Mouse (Mus musculus) lung, adult 18-20 months (tissue): Measurements from ENCODE around the gene Masp1.
A peak's percentile ranks its signal among the peaks of the same experiment; 100 is the strongest.

Experiments used
- DNase-seq, 2 experiments: peaks; one replicate each; pipeline ENCODE4 v3.0.0; 2022; ENCODE audit warnings: mixed read lengths in 2 of 2

The Masp1 gene

DNA sequence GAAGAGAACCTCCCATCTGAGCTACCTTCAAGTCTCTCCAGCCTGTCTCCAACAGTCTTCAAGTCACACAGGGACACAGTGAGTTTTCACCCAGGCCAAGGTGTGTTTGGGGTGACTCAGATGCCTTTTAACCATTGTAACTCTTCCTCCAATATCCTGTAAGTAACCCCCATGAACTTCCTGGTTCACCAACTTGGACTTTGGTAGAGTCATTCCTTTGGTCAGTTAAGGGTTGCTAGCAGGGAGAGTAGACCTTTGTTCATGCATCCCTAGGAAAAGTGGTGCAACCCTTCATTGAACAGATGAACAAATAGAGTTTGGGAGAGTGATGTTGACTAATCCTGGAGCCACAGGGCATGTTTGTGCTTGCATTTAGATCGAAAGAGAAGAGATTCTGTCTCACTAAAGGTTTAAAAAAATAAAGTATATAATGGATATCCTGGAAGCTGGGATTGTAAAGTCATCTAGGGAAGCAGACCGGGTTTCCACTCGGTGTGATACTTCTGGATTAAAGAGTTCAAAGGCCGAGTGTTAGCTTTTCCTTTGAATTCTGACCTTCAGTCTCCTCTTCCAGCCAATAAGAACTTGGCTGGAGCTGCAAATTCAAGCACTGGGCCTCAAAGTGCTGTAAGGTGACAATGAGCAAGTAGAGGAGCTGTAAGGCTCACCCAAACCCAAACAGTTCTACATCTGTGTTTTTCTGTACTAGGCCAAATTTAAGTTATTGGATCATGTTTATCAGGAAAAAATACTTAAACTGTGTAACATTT is 9.3 kb downstream of the Masp1 start:
- DNase-seq: no peak

DNA sequence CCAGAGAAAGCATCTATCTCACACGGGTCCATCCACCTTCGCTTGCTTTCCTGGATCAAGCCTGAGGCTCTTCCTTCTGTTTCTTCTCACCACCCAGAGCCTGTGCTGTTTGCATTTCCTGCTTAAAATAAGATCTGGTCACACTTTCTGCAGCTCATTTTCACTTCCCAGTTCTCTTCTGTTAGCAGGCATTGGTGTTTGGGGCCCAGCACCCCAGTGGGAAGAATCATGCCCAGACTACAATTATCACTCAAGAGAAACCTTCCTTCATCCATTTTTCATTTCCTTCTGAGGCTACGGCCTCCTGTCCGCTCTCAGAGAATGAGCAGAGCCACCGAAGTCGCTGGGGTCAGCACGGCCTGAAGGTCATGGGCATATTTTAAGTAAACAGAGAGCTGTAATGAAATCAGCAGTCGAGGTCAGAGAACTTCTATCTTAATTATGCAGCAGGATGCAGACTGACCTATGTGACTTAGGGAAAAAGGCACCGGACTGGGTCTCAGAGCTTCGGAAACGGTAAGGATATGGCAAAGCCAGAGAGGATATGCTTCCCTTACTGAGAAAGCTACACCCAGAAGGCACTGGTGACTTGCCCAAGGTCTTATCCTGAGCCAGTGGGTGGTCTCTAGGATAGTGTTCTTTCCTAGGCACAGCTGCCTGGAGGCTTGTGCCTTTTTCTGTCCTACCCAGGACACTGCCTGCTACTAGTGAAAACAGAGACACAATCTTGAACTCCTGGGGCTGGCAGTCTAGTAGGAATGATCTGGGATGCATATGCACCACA is 14.5 kb downstream of the Masp1 start:
- no peak for DNase-seq

DNA sequence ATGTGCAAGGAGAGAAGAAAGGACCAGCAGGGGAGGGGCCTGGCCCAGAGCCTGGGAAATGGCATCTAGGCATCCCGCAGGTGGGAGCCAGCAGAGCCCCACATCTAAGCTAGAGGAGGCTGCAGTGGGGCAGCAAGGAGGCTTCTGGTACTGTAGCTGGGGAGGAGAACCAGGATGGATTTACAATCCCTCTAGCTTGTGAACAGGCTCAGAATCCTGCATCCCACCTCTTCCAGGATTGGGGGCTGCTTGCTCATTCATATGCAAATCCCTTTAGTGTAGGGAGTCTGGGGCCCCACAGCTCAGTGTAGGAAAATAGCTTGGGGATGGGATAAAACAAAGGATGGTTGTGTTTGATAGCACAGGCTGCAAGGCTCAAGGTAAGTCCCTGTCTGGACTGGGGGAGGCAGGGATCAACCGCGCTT is 16.3 kb downstream of the Masp1 start:
- DNase-seq: no peak

DNA sequence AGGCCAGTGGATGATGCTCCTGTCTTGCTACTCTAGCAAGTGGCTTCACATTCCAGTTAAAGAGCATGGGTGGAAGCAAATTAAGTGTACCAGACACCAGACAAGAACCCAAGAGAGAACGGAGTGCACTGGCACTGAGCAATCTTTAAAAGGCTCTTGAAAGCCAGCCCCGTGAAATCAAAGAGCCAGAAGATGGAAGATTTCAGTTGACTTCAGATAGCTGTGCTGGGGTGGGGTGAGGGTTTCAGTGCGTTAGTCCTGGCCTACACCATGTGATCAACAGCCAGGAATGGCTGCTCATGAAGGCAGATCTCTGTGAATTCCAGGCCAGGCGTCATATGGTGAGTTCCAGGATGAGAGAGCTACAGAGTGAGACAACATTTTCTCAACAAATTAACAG is 17.3 kb downstream of the Masp1 start:
- DNase-seq: no peak

DNA sequence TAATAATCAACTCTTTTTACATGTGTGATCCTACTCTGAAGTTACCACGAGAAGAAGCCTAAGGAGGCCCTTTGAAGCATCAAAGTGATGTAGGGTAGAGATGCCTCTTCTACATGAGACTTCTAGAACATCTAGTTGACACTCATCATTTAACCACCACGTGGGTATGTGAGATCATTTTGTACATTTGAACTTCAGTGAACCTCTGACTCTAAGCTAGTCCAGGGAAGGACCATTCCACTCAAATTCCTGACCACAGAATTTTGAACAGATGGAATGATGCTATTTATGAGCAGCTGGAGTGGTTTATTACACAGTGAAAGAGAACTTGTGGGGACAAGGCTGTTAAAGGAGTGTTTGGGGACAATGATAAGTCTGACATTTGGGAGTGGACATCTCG is 18.1 kb downstream of the Masp1 start:
- DNase-seq: no peak

DNA sequence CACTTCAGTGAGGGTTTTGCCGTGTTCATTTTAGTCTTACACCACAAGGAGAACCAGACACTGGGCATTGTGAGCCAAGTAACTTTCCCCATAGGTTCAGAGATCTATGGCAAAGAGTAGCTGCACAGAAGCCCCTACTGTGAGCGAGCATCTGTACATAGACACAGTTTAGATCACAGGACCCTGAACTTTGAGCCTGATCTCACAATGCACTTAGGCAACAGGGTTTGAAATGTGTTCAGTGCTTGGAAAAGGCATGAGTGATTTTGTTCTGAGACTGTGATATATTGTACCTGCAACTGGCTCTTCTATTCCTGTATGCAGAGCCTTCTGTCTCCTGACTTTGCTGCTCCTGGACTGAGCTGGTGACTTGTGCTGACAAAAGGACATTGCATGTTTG is 19.3 kb downstream of the Masp1 start:
- no peak for DNase-seq

DNA sequence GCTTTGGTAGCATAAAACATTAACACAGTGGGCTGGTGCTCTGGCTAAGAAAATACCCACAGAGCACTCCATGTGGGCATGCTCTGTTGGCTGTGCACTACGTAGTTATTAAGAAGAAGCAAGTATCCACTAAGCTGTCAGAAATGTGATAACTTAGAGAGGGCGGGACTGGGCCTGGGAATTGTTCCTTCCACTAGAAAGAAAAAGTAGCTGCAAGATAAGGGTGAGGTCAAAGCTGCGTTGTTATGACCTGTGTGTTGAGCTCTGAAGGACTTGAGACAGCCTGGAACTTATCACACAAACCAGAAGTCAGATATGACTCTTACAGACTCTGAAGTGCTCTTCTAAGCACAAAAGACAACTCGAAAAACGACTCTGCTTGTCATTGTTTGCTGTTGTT is 20.1 kb downstream of the Masp1 start:
- DNase-seq: no peak

DNA sequence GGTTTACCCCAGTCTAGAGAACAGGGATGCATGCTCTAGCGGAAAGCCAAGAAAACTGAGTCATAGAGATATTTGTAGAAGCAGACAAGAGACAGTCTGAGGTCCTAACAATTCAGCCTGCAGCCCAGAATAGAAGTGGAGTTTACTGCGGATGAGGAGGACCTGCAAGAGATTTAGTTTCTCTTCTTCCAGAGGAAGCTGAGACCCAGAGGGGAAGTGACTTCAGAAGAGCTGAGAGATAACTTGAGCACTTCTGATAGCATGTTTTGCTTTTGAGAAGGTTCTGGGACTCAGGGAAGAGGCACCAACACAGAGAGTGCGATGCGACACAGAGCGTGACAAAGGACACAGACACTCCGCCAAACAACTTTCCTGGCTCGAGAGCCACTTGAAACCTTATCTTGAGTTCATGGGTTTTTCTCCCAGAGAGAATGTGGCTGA is 21.9 kb downstream of the Masp1 start:
- DNase-seq: peak; percentile 9 to 17

DNA sequence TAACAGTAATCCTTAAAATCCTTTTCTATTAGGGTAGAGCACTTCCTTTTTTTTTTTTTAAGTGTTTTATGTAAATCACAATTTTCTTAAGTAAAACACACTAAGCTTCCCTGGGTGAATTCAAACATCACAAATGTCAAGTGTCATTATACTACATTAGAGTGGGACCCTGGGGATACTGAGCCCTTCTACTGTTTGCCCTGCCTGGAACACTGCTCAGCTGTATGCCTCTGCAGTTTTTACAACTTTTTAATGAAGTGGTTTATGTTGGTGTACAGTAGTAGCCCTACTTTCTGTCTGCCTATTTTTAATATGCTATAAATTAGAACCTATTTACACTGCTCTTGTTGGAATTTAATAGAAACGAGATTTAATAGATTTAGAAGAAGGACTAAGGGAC is 22.7 kb downstream of the Masp1 start:
- no peak for DNase-seq

DNA sequence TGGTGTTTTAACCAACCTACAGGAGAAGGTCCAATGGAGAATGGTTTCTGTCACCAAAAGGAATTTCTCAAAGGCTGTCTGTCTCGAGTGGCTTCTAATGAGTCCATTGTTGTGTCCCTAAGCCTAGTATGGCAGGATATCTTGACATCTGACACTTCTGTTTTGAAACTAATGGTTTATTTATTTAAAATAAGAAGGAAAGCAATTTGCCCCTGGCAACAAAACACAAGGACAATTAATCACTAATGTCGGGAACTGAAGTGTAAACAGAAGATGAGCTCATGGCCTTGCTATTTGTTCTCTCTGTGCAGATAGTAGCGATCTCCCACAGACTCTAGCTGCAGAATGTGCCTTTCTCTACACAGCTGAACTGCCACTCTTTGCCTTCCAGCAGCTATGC is 23.2 kb downstream of the Masp1 start:
- DNase-seq: peak; percentile 14 to 67

DNA sequence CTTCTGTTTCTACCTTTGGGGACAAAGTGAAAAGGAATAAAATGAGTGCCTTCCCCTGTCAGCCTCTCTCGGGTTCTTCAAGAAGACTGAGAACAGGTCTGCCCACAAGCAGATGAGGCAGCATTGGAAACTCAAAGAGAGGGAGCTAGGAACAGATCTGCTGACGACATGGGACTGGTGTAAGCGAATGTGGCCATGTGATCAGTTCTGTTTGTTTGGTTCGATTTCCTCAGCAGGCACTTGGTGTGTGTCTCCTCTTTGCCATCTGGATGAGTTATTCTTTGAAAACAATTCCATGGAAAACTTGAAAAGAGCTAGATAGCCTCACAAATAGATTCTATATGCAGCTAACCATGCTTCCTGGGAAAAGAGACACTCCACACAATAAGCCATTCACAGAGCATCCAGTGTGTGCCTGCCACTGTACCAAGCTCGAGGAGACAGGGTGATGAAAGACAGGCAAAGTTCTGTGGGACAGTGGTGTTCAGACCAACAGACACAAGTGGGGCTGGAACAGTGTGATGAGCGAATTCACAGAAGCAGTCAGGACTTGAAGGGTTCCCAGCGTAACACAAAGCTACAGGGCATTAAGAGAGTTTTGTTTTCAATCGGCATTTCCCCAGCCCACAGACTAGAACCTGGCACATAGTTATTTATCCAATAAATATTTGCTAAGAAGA is 24.2 kb downstream of the Masp1 start:
- DNase-seq: no peak

DNA sequence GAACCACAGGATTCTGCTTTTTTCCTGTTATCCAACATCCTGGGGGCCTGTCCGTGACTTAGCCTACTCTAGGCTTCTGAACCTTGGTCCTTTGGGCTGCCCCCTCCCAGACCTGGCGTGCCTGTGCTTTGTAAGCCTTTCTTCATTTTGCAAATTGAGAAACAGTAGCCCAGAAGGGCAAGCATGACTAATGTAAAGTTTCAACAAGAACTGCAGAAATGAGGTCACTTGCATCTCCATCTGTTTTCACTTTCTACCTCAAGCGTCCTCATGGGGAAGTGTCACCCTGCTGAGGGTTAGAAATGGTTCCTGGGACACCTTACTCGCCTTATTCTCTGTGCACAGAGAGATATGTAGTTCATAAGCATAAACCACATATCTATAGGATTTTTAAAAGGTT is 27.8 kb downstream of the Masp1 start:
- DNase-seq: no peak

DNA sequence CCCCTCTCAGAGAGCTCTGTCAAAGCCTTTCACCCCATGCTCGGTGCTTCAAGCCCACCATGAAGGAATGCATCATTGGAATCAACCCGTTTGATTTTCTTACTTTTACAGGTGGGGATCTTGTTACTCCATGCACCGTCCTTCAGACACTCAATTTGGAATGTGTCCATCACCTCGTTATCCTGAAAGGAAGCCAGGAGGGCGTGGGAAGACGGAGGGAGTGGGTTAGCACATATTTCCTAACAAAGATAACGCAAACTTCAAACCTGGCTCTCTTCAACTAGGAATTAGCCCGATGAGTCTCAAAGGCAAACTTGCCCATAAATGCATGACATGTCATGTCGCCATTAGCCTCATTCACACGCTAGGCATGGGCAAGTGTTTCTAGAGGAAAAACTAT is 37.3 kb downstream of the Masp1 start:
- peak in 1 of 2 experiments; percentile 9 for DNase-seq

DNA sequence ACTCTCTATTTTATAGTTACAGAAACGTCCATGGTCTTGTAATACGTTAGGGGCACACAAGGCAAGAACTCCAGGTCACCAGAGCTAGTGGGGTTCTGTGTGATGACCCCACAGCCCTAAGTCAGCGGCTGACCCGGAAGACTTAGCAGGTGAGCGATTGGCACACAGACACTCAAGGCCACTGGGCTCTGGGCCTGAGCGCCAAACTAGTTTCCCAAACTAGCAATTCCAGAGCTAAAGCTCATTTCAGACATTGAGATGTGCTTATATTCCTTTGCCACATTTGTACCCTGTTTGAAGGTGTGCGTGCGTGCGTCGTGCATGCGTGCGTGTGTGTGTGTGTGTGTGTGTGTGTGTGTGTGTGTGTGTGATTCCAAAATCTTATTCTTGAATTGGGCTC is 37.8 kb downstream of the Masp1 start:
- DNase-seq: no peak

DNA sequence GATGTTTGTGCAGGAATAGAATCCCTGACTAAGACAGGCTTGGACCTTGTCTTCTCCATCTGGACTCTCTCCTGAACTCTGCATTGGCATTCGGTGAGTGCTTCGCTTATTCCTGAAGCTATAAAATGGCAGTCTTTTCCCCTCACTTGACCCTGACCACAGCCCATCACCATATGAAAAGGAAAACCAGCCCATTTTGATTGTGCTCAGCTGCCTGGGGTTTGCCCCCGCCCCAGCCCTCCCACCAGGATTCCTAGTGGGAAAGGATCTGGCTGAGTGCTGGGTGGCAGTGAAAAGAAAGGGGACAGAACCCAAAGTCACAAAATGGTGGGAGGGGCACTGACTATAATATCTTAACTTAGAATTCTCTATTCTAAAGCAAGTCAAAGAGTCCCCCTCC is 38.4 kb downstream of the Masp1 start:
- no peak for DNase-seq

DNA sequence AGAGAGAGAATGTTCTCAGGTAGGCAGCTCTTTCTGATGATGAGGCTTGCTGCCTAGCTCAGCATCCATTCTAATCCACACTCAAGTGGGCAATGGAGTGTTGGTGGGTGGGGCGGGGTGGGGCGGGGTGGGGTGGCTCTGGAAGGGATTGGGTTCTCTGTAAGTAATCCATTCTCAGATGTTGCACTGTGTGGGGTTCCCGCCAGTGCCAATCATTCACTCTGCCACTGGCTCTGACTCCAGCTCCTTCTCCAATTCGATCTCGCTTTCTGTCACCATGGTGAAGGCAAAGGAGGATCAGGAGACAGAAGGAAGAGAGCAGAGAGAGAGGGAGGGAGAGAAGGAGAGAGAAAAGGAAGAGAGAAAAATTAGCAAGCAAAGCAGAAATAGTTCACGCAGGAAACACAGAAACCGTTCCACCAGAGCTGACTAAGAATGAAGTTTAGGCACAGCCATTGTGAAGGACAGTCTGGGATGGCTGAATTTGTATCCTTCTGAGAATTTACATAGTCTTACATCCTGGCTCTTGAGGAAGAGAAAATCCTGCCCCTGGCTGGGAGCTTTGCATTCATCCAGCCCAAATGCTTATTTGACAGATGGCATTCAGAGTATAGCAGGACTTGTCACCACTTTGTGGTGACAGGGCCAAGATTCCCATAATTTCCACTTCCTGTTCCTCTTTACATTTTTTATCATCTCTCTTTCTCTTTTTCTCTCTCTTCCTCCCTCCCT is 40.6 kb downstream of the Masp1 start:
- no peak for DNase-seq

DNA sequence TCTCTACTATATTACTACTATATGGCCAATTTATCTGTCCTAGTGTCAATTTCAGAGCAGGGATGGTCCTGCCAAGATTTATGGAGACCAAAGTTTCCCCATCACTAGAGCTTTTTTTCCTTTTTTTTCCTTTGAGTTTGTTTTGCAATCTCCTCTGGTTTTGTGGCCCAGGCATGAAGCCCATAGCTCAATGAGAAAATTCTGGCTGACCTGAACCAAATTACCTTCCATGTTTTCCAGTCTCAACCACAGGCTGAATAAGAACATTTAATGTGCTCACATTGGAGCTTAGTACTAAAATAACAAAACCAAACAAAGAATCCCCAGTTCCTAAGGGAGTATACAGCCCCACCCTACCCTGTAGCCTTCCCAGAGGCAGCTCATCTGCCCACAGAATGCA is 44.0 kb downstream of the Masp1 start:
- DNase-seq: no peak

DNA sequence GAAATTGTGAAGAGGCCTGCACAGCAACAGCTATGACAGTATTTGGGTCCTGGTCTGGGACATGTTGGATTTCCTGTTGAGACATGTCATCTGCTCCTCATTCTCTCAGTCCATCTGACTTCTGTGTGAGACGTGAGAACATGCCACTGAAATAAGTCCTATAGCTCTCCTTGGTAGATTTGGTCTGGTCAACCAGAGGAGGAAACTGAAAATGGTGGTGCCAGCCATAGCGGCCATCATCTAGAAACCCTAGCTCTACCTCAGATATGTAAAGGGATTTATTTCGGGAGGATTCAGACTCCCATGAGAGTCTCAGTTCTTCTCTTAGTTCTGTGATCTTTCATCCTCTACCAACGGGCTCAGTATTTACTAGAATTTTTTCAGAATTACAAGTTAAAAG is 45.0 kb downstream of the Masp1 start:
- no peak for DNase-seq

DNA sequence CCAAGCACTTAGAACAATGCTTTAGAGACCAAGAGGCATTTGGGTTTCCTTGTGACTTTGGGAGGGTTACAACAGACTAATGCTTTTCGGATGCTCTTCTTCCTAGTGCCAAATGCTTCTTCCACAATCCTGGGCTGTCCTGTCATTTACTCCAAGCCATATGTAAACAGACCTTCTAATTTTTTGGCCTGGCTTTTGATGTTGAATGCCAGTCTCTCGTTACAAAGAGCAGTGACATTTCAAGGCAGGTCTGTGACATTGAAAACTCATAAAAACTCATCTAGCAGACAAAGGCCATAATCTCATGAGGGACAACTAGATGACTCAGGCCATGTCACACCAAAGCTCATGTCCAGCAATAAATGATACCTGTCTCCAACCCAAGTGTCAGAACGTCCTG is 48.6 kb downstream of the Masp1 start:
- no peak for DNase-seq

DNA sequence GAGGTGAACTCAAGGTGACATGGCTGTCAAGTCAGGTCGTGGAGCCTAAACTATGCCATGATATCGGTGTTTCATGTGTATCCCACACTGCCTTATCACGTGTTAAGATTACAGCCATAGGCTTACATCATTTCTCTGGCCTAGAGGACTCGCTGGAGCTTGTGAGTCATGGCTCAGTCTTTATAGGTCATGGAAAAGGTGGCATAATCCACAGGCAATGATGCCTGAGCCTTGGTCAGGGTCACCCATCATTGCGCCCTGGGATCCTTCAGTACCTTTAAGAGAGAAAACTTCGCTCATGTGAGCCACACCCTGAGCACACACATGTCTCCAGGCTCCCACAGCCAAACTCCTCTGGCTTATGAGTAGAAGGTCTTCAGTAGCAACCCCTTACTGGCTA is 49.1 kb downstream of the Masp1 start:
- no peak for DNase-seq

DNA sequence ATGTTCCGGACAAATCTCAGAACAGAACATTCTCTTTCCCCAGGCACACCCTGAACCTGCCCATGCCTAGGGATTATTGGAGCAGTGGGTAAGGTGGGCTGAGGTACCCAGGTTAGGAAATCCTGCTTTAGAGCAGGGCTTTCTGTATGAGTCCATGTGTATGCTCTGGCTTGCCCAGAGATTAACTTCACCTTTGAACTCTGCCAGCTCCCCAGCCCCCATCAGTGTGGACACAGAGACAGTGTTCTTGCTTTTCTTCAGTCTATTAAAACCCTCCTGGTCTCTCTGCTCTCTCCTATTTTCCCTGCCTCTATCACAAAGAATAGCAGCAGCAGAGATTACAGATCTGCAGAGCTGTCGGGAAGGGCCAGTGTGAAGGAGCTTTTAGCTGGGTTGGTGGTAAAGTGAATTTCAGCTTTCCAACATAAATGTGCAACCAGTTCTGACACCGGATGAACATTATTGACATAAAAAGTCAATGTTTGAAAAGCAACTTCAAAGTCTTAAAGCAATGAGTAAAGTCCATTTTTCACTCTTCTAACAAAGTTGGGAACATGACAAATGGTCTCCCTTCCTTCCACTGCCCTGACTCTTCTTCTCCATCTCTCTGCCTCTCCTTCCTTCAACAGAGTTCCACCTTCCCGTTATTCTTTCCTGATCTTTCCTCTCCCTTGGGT is 56.8 kb downstream of the Masp1 start:
- no peak for DNase-seq

DNA sequence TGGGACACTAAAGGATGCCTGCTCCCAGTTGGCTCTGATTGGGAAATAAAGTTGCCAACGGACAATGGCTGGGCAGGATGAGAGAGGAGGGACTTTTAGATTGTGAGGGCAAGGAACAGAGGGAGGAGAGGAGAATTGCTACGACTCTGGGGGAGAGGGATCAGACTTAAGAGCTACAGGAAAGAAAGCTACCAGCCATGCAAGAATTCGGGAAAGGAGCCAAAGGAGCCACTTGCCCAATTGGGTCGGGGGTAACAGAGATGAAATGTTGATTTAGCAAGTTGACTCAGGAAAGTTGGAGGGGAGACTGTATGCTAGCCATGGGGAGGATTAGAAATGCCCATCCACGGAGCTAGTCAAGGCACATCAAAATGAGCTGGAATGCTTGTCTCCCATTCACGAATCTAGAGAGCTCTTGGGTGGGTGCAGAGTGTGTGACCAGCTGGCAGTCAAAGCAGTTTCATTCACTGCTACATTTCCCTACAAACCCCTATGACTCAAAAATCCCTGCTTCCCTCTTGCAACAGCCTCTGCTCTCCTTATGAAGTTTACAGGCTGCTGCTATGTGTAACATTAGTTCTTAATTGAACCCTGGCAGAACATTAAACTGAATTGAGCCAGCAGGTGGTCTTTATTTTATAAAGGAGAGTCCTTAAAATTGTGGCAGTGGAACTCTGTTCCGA is 61.6 kb downstream of the Masp1 start:
- DNase-seq: no peak
